Mouse (Mus musculus) CD4-positive, CD25-positive, alpha-beta regulatory T cell, adult 4 months (primary cell): Measurements from ENCODE around the gene Plcb4. TPM values are rescaled to one million over a fixed set of nuclear protein-coding genes. Genes with fewer than 3 reads are reported as not detected.
"Not testable (repeated sequence)": the region's sequence is repeated elsewhere in the genome, so short reads cannot be mapped to it uniquely, and the experiment has no call there.

Experiments
- ATAC-seq: one replicate; pipeline ENCODE4 v1.8.0; 2017
- polyA plus RNA-seq, 2 experiments: library from polyadenylated mRNA; unstranded; fragments of 100-300 nt; shearing (Covaris generic); gene quantifications; one replicate each; pipeline ENCODE4 v1.2.1; 2017

Gene Plcb4
- polyA plus RNA-seq, 2 experiments from 2014 or later, result 13.8 to 16.2 TPM

- no peak for ATAC-seq
Observed at GRCm38 (mm10) chr2:135675284-135675683, 16.5 kb downstream of the Plcb4 start.

- ATAC-seq, result no peak
Observed at GRCm38 (mm10) chr2:135676978-135677501, 18.2 kb downstream of the Plcb4 start.

GRCm38 (mm10) chr2:135677601-135678000, 18.8 kb downstream of the Plcb4 start:
- ATAC-seq, result no peak

- no peak for ATAC-seq
Observed at GRCm38 (mm10) chr2:135680001-135680400, 21.2 kb downstream of the Plcb4 start.

- ATAC-seq, result no peak
Observed at GRCm38 (mm10) chr2:135680406-135681134, 21.8 kb downstream of the Plcb4 start.

GRCm38 (mm10) chr2:135683684-135684440, 25.1 kb downstream of the Plcb4 start:
- ATAC-seq, result no peak

- no peak for ATAC-seq
Observed at GRCm38 (mm10) chr2:135686692-135687091, 27.9 kb downstream of the Plcb4 start.

- ATAC-seq, result no peak
Observed at GRCm38 (mm10) chr2:135687585-135687984, 28.8 kb downstream of the Plcb4 start.

- ATAC-seq, result peak; percentile 61
Observed at GRCm38 (mm10) chr2:135692568-135693488, 34.0 kb downstream of the Plcb4 start.

- no peak for ATAC-seq
Observed at GRCm38 (mm10) chr2:135700686-135701413, 42.0 kb downstream of the Plcb4 start.

- ATAC-seq, result no peak
Observed at GRCm38 (mm10) chr2:135704673-135705072, 45.9 kb downstream of the Plcb4 start.

GRCm38 (mm10) chr2:135707305-135707704, 48.5 kb downstream of the Plcb4 start:
- ATAC-seq, result no peak

- no peak for ATAC-seq
Observed at GRCm38 (mm10) chr2:135708386-135708785, 49.6 kb downstream of the Plcb4 start.

- ATAC-seq, result no peak
Observed at GRCm38 (mm10) chr2:135708796-135709195, 50.0 kb downstream of the Plcb4 start.

GRCm38 (mm10) chr2:135709736-135710135, 50.9 kb downstream of the Plcb4 start:
- ATAC-seq, result not testable (repeated sequence)

- no peak for ATAC-seq
Observed at GRCm38 (mm10) chr2:135711049-135711924, 52.5 kb downstream of the Plcb4 start.

- ATAC-seq, result no peak
Observed at GRCm38 (mm10) chr2:135711925-135712288, 53.1 kb downstream of the Plcb4 start.

GRCm38 (mm10) chr2:135712331-135712730, 53.5 kb downstream of the Plcb4 start:
- no peak for ATAC-seq

- no peak for ATAC-seq
Observed at GRCm38 (mm10) chr2:135712921-135713320, 54.1 kb downstream of the Plcb4 start.

- ATAC-seq, result no peak
Observed at GRCm38 (mm10) chr2:135716180-135716579, 57.4 kb downstream of the Plcb4 start.
